15 mouse cellular contexts compared by ENCODE assay signal in genomic region chr2:165944576-165945351, GRCm38 (mm10). TPM values are rescaled to one million over a fixed set of nuclear protein-coding genes. Genes with fewer than 3 reads are reported as not detected.
DNase-seq lines count a peak whose midpoint lies in the region; ATAC-seq and TF ChIP-seq lines count a peak whose summit lies in the region.
"Had no signal": no experiment of that assay in that cellular context is flagged by ENCODE, and none has a peak within 500 bp of the region (broad histone marks: within the 10 kb centered on the region; RNA-seq: fewer than 3 reads in every experiment).

No protein-coding gene starts in this region.

- WGBS in heart, embryonic 10.5 days = 72% methylated on average over 11 of the region's 11 CpGs
- 77% methylated on average over 11 of the region's 11 CpGs for WGBS in stomach, postnatal 0 days

- no peak overlapping the region for H3K9ac ChIP-seq in stomach, postnatal 0 days (ENCODE audit: low read length)
- H3K9ac ChIP-seq: embryonic facial prominence, embryonic 13.5 days had no signal

- H3K4me1 ChIP-seq in heart, embryonic 10.5 days = peaks cover 14% of the 10 kb centered on the region
- no peaks in the 10 kb centered on the region for H3K4me1 ChIP-seq in stomach, postnatal 0 days (replicated peaks; ENCODE audit: control insufficient read depth, insufficient read depth)

- no peaks in the 10 kb centered on the region for H3K36me3 ChIP-seq in heart, embryonic 10.5 days
- no peaks in the 10 kb centered on the region for H3K36me3 ChIP-seq in stomach, postnatal 0 days (ENCODE audit: control insufficient read depth, insufficient read depth, low read length)
- H3K36me3 ChIP-seq: embryonic facial prominence, embryonic 13.5 days had no signal

- peak; percentile 38 for TF ChIP-seq CTCF in layer of hippocampus, adult 2 months (conservative IDR thresholded peaks at IDR 0.05)
- peak; percentile 9; the same call in 1 of the 2 replicates for TF ChIP-seq CTCF in stomach, postnatal 0 days (IDR thresholded peaks at IDR 0.05; ENCODE audit: low read depth)

- no peaks in the 10 kb centered on the region; the same call in 1 of the 2 replicates for H3K9me3 ChIP-seq in heart, embryonic 10.5 days
- no peaks in the 10 kb centered on the region for H3K9me3 ChIP-seq in stomach, postnatal 0 days (ENCODE audit: control insufficient read depth, low read length)
- H3K9me3 ChIP-seq: embryonic facial prominence, embryonic 13.5 days had no signal

- peak; percentile 88 for DNase-seq in heart, embryonic 10.5 days (ENCODE audit: low spot score)
- no peak for DNase-seq in heart, postnatal 25 days (ENCODE audit: low spot score)
- DNase-seq in layer of hippocampus, adult 2 months (ENCODE audit: low spot score in 2 of 2) = no peak
- DNase-seq in layer of hippocampus, postnatal 36 days = no peak
- DNase-seq in liver = peak; percentile 54
- no peak for DNase-seq in stomach, postnatal 0 days (ENCODE audit: low spot score)
- DNase-seq in frontal cortex, postnatal 36 days (ENCODE audit: low spot score in 2 of 2) = no peak
- DNase-seq in lung, postnatal 4 days = no peak
- DNase-seq: B cell, adult 2 months; cerebellum, postnatal 36 days; gastrocnemius, postnatal 10 days; kidney, postnatal 14 days; thymus, adult 18-20 months had no signal

- no peak overlapping the region for H3K4me3 ChIP-seq in heart, embryonic 10.5 days
- H3K4me3 ChIP-seq in layer of hippocampus, adult 2 months = no peak overlapping the region
- H3K4me3 ChIP-seq in stomach, postnatal 0 days (ENCODE audit: low read depth, low read length) = no peak overlapping the region
- H3K4me3 ChIP-seq: embryonic facial prominence, embryonic 13.5 days had no signal

- TF ChIP-seq EP300 in stomach, postnatal 0 days (optimal IDR thresholded peaks at IDR 0.05) = no peak

- no peak overlapping the region for H3K4me2 ChIP-seq in stomach, postnatal 0 days (replicated peaks; ENCODE audit: low read depth)
- H3K4me2 ChIP-seq: embryonic facial prominence, embryonic 13.5 days had no signal

- peak overlapping the region; percentile 80 for H3K27ac ChIP-seq in heart, embryonic 10.5 days
- no peak overlapping the region for H3K27ac ChIP-seq in layer of hippocampus, adult 2 months
- no peak overlapping the region for H3K27ac ChIP-seq in stomach, postnatal 0 days (replicated peaks)
- H3K27ac ChIP-seq: embryonic facial prominence, embryonic 13.5 days had no signal

- intact Hi-C loops in heart, postnatal 25 days (cut with DNase I) = no loop called here

- no peak for ATAC-seq in stomach, postnatal 0 days (ENCODE audit: low FRiP score, low TSS enrichment)
- ATAC-seq: forebrain, embryonic 14.5 days had no signal

- no peaks in the 10 kb centered on the region for H3K27me3 ChIP-seq in heart, embryonic 10.5 days (ENCODE audit: insufficient read depth, poor library complexity, severe bottlenecking)
- no peaks in the 10 kb centered on the region for H3K27me3 ChIP-seq in stomach, postnatal 0 days (ENCODE audit: control insufficient read depth, insufficient read depth, low read length)
- H3K27me3 ChIP-seq: embryonic facial prominence, embryonic 13.5 days had no signal

RNA-seq across cellular contexts. Expression of gene Zmynd8, which starts 45.9 kb away (rescaled TPM):
- 57.1 and 58.5 TPM in 2 replicates for polyA plus RNA-seq in heart, embryonic 10.5 days (2016; fragmentation: Nextera tagmentation; extraction: Ambion mirVana)
- 10 to 100 TPM; 44.5 to 48.7 TPM for total RNA-seq in heart, postnatal 25 days (2021)
- total RNA-seq in layer of hippocampus, adult 2 months (2021) = 100 to 1,000 TPM; 173 to 186 TPM
- total RNA-seq in layer of hippocampus, postnatal 36 days (2021) = 100 to 1,000 TPM; 162 to 181 TPM
- 24.3 and 29.7 TPM in 2 replicates for polyA plus RNA-seq in stomach, postnatal 0 days (2015; fragmentation: Nextera tagmentation; extraction: Ambion mirVana)

RNA-seq across cellular contexts. Expression of gene Ncoa3, which starts 47.7 kb away (rescaled TPM):
- polyA plus RNA-seq in heart, embryonic 10.5 days (2016; fragmentation: Nextera tagmentation; extraction: Ambion mirVana) = 14.8 and 15.8 TPM in 2 replicates
- 10 to 100 TPM; 23.8 to 29.6 TPM for total RNA-seq in heart, postnatal 25 days (2021)
- total RNA-seq in layer of hippocampus, adult 2 months (2021) = 10 to 100 TPM; 27.8 to 37.7 TPM
- total RNA-seq in layer of hippocampus, postnatal 36 days (2021) = 10 to 100 TPM; 34.6 to 37.8 TPM
- polyA plus RNA-seq in stomach, postnatal 0 days (2015; fragmentation: Nextera tagmentation; extraction: Ambion mirVana) = 7.5 and 8.3 TPM in 2 replicates

Comparison
In these comparisons a context has a peak if more than half of its experiments do, and no peak if none do; other contexts are left out.
1. DNase-seq: peak in heart, embryonic 10.5 days (single experiment) and liver (single experiment); none in heart, postnatal 25 days (single experiment), layer of hippocampus, adult 2 months (0 of 2), layer of hippocampus, postnatal 36 days (0 of 2), stomach, postnatal 0 days (single experiment), frontal cortex, postnatal 36 days (0 of 2) and lung, postnatal 4 days (0 of 2).